Mouse (Mus musculus) stomach, embryonic 14.5 days (tissue): Measurements from ENCODE around the gene Sash3. TPM values are rescaled to one million over a fixed set of nuclear protein-coding genes. Genes with fewer than 3 reads are reported as not detected.

Experiments used
- ATAC-seq: fragments of 200-750 bp; cut with Nextera tagmentation; 2 replicates; pipeline ENCODE4 v1.8.0; 2017; ENCODE audit warnings: low read depth, moderate TSS enrichment; ENCODE audit not compliant: insufficient number of reproducible peaks, insufficient read depth, low FRiP score
- H3K27ac ChIP-seq: fragments of 300-500 bp; sonication (generic); 2 replicates; pipeline ENCODE4 v1.5.1; 2014; ENCODE audit warnings: mild to moderate bottlenecking, low read length, moderate library complexity, mixed read lengths
- H3K27me3 ChIP-seq: fragments of 300-500 bp; sonication (generic); 2 replicates; pipeline ENCODE4 v1.6.1; 2014; ENCODE audit warnings: low read length, control low read depth, mixed read lengths; ENCODE audit not compliant: control insufficient read depth, insufficient read depth
- H3K36me3 ChIP-seq: fragments of 300-500 bp; sonication (generic); 2 replicates; pipeline ENCODE4 v1.6.1; 2014; ENCODE audit warnings: mild to moderate bottlenecking, control low read depth, low read length, moderate library complexity, mixed read lengths; ENCODE audit not compliant: control insufficient read depth, insufficient read depth
- H3K4me1 ChIP-seq: fragments of 300-500 bp; sonication (generic); 2 replicates; pipeline ENCODE4 v1.6.1; 2014; ENCODE audit warnings: low read length, control low read depth, mixed read lengths; ENCODE audit not compliant: control insufficient read depth, insufficient read depth
- H3K4me2 ChIP-seq: fragments of 300-500 bp; sonication (generic); replicated peaks from 2 replicates; pipeline ENCODE4 v1.6.1; 2014; ENCODE audit warnings: low read depth, low read length, control low read depth
- H3K4me3 ChIP-seq: fragments of 300-500 bp; sonication (generic); 2 replicates; pipeline ENCODE4 v1.5.1; 2014; ENCODE audit warnings: low read depth, low read length, control low read depth
- H3K9ac ChIP-seq: fragments of 300-500 bp; sonication (generic); replicated peaks from 2 replicates; pipeline ENCODE4 v1.6.1; 2014; ENCODE audit warnings: low read depth, mild to moderate bottlenecking, control low read depth, low read length, moderate library complexity, mixed read lengths
- H3K9me3 ChIP-seq: fragments of 300-500 bp; sonication (generic); 2 replicates; pipeline ENCODE4 v1.6.1; 2016; ENCODE audit warnings: low read depth, low read length, control low read depth; ENCODE audit not compliant: control insufficient read depth
- WGBS: fragments of 180-500 bp; shearing (Covaris S2); extraction: QIAGEN DNeasy Blood & Tissue Kit; methylation state at CpG from one replicate; pipeline ENCODE4 v1.1.7; 2014; 5-methylcytosine and 5-hydroxymethylcytosine counted together
- polyA plus RNA-seq: library from polyadenylated mRNA; unstranded; fragments of >200 nt; fragmentation: Nextera tagmentation; extraction: Ambion mirVana; gene quantifications from 2 replicates; pipeline ENCODE4 v1.2.1, GENCODE M21; 2014

Sash3 gene
- polyA plus RNA-seq, 1 experiment from 2014 or later: 3.3 TPM

- Histone ChIP-seq H3K4me3 (no peak overlapping the region), H3K4me2 (no peak overlapping the region), H3K9me3 (no peaks in the 10 kb centered on the region), H3K9ac (no peak overlapping the region), H3K27me3 (no peaks in the 10 kb centered on the region), H3K36me3 (no peaks in the 10 kb centered on the region), H3K4me1 (no peaks in the 10 kb centered on the region), H3K27ac (no peak overlapping the region)
- ATAC-seq: peak; percentile 18; the same call in 1 of the 2 replicates
- WGBS: 86% methylated on average over 2 of the region's 2 CpGs
Observed at GRCm38 (mm10) chrX:48153414-48153813, 7.2 kb downstream of the Sash3 start.

GRCm38 (mm10) chrX:48153949-48154348, 7.7 kb downstream of the Sash3 start:
- Histone ChIP-seq H3K27ac (no peak overlapping the region), H3K4me3 (no peak overlapping the region), H3K27me3 (no peaks in the 10 kb centered on the region), H3K9me3 (no peaks in the 10 kb centered on the region), H3K4me1 (no peaks in the 10 kb centered on the region), H3K9ac (no peak overlapping the region), H3K36me3 (no peaks in the 10 kb centered on the region), H3K4me2 (no peak overlapping the region)
- 69% methylated on average over 2 of the region's 2 CpGs for WGBS
- ATAC-seq: no peak

- Histone ChIP-seq H3K9ac (no peak overlapping the region), H3K9me3 (no peaks in the 10 kb centered on the region), H3K27ac (no peak overlapping the region), H3K4me2 (no peak overlapping the region), H3K27me3 (no peaks in the 10 kb centered on the region), H3K4me1 (no peaks in the 10 kb centered on the region), H3K36me3 (no peaks in the 10 kb centered on the region), H3K4me3 (no peak overlapping the region)
- whole genome bisulfite sequencing: 90% methylated on average over 6 of the region's 6 CpGs
- no peak for ATAC-seq
Observed at GRCm38 (mm10) chrX:48155489-48155888, 9.3 kb downstream of the Sash3 start.

GRCm38 (mm10) chrX:48157396-48157795, 11.2 kb downstream of the Sash3 start:
- no peak overlapping the region for H3K4me3 ChIP-seq
- H3K4me2 ChIP-seq: no peak overlapping the region
- no peak overlapping the region for H3K9ac ChIP-seq
- no peak overlapping the region for H3K27ac ChIP-seq
- ATAC-seq: no peak
- H3K27me3 ChIP-seq: no peaks in the 10 kb centered on the region
- no peaks in the 10 kb centered on the region for H3K9me3 ChIP-seq
- 80% methylated on average over 8 of the region's 8 CpGs for WGBS
- H3K4me1 ChIP-seq: no peaks in the 10 kb centered on the region
- no peaks in the 10 kb centered on the region for H3K36me3 ChIP-seq

GRCm38 (mm10) chrX:48158229-48158919, 12.1 kb downstream of the Sash3 start:
- ATAC-seq: no peak
- H3K4me1 ChIP-seq: no peaks in the 10 kb centered on the region
- H3K4me2 ChIP-seq: no peak overlapping the region
- H3K9ac ChIP-seq: no peak overlapping the region
- WGBS: 84% methylated on average over 11 of the region's 11 CpGs
- H3K36me3 ChIP-seq: no peaks in the 10 kb centered on the region
- H3K4me3 ChIP-seq: no peak overlapping the region
- no peak overlapping the region for H3K27ac ChIP-seq
- H3K27me3 ChIP-seq: no peaks in the 10 kb centered on the region
- no peaks in the 10 kb centered on the region for H3K9me3 ChIP-seq

- Histone ChIP-seq H3K4me1 (no peaks in the 10 kb centered on the region), H3K4me3 (no peak overlapping the region)
Observed at GRCm38 (mm10) chrX:48169892-48170291, 23.7 kb downstream of the Sash3 start.

GRCm38 (mm10) chrX:48170368-48170767, 24.1 kb downstream of the Sash3 start:
- Histone ChIP-seq H3K4me1 (no peaks in the 10 kb centered on the region), H3K4me2 (no peak overlapping the region), H3K27me3 (no peaks in the 10 kb centered on the region), H3K27ac (no peak overlapping the region), H3K9me3 (no peaks in the 10 kb centered on the region), H3K4me3 (no peak overlapping the region), H3K36me3 (no peaks in the 10 kb centered on the region), H3K9ac (no peak overlapping the region)
- WGBS: 47% methylated on average over 1 of the region's 1 CpGs
- ATAC-seq: no peak

More at GRCm38 (mm10) chrX:48169892-48170291, 23.7 kb downstream of the Sash3 start:
- Histone ChIP-seq H3K9me3 (no peaks in the 10 kb centered on the region), H3K4me2 (no peak overlapping the region), H3K9ac (no peak overlapping the region), H3K36me3 (no peaks in the 10 kb centered on the region), H3K27me3 (no peaks in the 10 kb centered on the region), H3K27ac (no peak overlapping the region)
- ATAC-seq: no peak
- WGBS: 75% methylated on average over 1 of the region's 1 CpGs

- Histone ChIP-seq H3K4me1 (no peaks in the 10 kb centered on the region), H3K27me3 (no peaks in the 10 kb centered on the region), H3K4me3 (no peak overlapping the region), H3K27ac (no peak overlapping the region), H3K36me3 (no peaks in the 10 kb centered on the region), H3K9ac (no peak overlapping the region), H3K4me2 (no peak overlapping the region), H3K9me3 (no peaks in the 10 kb centered on the region)
- no peak for ATAC-seq
- 82% methylated on average over 6 of the region's 6 CpGs for WGBS
Observed at GRCm38 (mm10) chrX:48181844-48182243, 35.6 kb downstream of the Sash3 start.

GRCm38 (mm10) chrX:48184703-48185102, 38.5 kb downstream of the Sash3 start:
- H3K4me3 ChIP-seq: no peak overlapping the region

More at GRCm38 (mm10) chrX:48184703-48185102, 38.5 kb downstream of the Sash3 start:
- no peak overlapping the region for H3K27ac ChIP-seq
- H3K9me3 ChIP-seq: no peaks in the 10 kb centered on the region
- ATAC-seq: no peak
- H3K4me2 ChIP-seq: no peak overlapping the region
- no peaks in the 10 kb centered on the region for H3K36me3 ChIP-seq
- no peaks in the 10 kb centered on the region for H3K4me1 ChIP-seq
- no peak overlapping the region for H3K9ac ChIP-seq
- no peaks in the 10 kb centered on the region for H3K27me3 ChIP-seq
- 68% methylated on average over 3 of the region's 3 CpGs for WGBS
